Mouse (Mus musculus): ENCODE results near the gene Rassf8.

The Rassf8 gene

DNA sequence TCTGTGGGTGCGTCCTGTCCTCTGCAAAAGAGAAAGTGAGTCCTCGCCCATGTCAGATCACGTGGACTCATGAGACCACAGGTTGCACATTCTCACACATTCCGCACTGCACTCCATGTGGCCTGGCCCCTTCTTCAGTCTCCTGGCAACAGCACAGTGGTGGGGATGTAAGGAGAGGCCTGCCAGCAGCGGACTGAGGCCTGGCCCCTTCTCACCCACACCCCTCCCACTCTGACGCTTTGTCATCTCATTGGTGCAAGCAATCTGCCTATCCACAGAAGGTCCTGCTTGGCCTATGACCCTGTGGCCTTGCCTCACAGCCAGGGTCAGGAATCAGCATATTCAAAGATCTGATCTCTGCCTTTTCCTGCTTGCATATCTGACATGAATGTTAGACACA is 76.6 kb downstream of the Rassf8 start:
- DNase-seq (ENCODE audit: low read depth, low spot score): no peak

DNA sequence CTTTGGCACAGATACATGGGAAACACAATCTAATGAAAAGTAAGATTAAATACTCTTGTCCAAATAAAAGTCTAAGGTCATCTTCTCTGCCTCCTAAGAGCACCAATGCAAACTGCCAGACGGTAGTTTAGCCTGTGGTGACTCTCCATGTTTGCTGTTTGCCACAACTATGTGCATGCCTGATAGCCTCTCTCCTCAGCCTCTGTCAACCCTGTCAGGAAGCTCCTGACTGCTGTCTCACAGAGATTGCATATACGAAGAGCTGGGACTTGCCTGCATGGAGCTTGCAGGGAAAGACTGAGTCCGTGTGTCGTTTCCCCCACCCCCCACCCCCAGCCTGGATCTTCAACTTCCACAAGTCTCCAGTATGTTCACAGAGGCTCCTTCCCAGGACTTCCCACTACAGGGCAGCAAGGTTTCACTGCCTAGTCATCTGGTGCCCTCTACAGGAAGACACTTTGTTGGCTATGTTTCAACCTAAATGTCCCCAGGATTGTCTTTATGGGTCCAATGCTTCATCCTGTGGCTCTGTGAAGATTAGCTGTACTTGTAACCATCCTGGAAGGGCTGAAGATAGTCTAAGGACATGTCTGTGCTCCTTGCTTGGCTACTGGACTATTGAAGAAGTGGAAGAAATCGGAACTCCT is 77.2 kb downstream of the Rassf8 start:
- peak; percentile 30 for DNase-seq (ENCODE audit: low read depth, low spot score)

DNA sequence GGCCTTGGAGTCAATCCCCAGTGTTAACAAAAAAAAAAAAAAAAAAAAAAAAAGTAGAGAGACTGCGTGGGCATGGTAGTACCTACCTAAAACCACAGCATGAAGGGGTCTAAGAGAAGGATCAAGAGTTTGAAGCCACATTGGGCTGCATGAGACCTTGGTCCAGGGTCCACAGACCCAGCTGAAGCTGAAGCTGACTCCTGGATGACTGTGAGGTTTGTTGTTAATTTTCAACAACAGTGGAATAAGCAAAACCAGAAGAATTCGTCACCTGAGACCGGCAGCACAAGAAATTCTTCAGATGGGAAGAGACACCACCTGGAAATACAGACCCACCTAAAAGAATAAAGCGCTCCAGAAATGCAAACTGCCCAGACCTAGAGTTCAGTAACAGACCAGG is 79.8 kb downstream of the Rassf8 start:
- DNase-seq (ENCODE audit: low read depth, low spot score): no peak

DNA sequence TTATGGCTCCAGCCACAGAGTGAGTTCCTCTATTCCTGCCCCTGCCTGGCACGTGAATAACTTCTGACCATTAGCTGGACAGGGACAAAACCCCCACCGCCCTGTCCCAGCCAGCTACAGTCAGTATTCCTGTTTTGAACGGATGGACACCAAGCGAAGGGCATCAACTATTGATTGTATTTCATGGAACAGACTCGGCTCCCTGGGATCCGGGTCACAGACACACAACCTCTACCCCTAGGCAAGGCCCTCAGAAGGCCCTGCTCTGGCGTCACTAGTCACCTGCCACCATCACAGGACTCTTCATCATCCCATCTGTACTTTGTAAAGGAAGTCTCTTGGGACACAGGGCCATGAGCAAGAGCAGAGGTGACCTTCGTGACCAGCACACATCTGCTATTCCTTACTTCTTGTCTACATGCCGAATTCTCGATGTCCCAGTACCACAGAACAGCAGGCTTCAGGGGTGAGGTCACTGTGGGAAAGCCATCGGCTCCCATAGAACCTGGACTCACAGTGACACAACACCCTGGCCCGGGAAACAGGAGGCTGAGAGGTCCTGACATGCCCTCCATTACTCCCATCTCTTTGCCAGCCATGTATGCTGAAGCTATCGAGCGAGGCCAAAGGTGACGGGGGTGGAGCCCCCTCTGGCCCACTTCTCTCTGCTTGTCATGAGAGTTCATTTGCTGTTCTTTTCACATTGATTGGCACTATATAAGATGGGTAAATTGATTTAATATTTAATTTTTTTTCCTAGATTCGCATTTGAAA is 82.7 kb downstream of the Rassf8 start:
- no peak for DNase-seq (ENCODE audit: low read depth, low spot score)

DNA sequence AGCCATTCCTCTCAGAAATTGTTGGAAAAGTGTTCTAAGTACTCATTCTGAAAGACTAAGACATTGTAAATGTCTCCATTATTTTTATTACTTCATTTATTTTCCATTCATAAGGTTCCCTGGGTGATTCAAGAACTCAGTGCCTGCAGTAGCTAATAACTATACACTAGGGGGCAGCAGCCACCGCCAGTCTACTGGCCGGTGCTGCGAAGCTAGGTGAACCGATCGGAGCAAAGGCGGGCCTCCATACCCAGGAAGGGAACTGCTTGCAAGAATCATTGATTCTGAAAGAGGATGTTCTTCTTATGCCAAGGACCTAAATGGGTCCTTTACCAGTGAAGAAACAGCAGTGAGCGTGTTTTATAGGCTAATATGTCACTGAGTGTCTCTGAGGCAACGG is 83.6 kb downstream of the Rassf8 start:
- DNase-seq (ENCODE audit: low read depth, low spot score): peak; percentile 74

DNA sequence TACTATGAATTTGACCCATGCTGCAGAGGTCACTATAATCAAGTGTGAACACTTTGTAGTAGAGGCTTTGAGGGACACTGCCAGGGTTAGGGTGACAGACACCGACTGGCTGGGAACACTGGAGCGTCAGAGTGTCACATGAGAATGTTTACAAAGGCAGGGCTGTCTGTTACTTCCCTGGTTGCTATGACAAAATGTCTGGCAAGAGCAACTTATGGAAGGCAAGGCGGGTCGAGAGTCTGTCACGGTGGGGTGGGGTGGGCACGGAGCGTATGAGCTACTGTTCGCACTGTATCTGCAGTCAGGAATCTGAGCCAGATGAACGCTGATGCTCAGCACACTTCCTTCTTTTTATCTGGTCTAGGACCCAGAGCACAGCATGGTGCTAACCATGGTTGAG is 84.1 kb downstream of the Rassf8 start:
- no peak for DNase-seq (ENCODE audit: low read depth, low spot score)

DNA sequence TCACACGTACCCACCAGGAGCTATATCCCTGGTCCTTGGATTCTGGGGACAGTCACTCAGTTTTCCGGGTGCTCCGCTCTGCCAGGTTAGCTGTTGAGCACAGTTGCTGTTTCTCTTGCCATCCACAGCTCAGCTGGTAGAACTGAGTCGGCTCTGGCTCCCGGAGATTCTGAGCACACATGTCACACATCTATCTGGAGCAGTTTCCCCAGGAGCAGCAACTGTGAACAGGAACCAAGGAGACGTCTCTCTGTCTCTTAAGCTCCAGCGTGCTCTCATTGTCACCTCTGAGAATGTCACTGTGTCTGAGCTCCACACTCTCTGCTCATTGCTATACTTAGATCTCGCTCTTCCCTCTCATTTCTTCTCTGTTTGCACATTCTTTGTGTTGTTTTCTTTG is 86.4 kb downstream of the Rassf8 start:
- DNase-seq (ENCODE audit: low read depth, low spot score): no peak

DNA sequence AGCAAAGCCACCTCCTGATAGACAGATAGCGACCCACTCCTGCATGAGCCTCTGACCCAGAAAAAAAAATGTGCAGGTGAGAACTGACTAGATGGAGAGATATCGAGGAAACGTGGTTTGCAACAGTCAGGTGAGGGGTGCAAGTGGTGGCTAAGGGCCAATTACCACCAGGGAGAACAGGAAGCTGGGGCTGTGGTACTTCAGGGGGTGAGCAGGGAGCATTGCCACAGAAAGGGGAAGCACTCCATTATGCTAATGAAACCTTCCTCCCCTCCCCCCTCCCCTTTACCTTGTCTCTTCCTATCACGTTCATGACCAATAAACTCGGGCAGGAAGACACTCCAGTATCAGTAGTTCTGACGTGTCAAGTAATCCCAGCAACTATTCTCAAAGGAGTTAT is 88.8 kb downstream of the Rassf8 start:
- DNase-seq (ENCODE audit: low read depth, low spot score): no peak

DNA sequence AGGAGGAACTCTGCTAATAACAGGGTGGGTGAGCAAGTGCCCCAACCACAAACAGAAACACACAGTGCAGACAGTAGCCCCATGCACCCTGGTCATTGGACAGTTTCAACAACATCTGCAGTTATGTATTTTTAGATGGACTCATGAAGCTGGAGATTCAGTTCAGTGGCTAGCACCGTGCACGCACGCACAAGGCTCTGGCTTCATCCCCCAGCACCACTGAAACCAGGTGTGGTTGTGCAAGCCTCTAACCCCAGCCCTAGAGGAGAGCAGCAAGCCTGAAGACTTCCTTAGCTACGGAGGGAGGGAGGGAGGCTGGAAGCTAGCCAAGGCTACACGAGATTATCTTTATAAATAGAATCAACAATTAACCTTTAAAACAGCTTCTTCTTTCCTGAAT is 99.1 kb downstream of the Rassf8 start:
- no peak for DNase-seq (ENCODE audit: low read depth, low spot score)

DNA sequence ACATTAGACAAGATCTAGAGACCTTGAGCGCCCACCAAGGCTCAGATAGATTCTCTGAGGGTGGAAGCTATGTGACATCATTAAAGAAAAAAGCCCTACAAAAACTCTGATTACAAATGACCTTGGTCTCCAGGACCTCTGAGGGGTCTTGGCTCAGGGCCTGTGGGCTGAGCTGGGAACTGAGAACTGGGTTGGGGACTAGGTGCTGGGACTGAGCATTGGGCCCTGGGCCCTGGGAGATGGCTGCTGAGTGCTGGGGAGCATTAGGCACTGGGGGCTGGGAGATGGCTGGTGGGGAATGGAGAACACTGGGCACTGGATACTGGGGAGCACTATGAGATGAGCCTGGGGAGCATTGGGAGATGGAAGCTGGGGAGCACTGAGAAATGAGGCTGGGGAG is 99.5 kb downstream of the Rassf8 start:
- DNase-seq (ENCODE audit: low read depth, low spot score): no peak

DNA sequence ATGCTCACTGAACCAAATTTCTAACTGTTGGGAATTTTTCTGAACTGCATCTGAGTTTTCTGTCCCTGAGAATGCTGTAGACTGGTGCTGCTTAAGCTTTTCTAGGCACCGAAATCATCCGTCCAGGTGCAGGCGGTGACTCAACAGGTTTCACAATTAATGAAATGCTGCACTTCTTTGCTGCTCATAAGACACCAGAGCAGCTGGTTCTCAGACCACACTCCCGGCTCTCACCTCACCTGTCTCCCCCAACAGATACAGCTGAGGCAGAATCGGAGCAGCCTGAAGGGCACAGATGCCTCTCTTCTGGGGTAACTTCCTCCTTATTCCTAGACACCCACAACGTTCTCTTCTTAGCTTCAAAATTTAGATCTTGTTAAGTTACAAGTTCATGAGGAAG is 100.4 kb downstream of the Rassf8 start:
- DNase-seq (ENCODE audit: low read depth, low spot score): no peak

DNA sequence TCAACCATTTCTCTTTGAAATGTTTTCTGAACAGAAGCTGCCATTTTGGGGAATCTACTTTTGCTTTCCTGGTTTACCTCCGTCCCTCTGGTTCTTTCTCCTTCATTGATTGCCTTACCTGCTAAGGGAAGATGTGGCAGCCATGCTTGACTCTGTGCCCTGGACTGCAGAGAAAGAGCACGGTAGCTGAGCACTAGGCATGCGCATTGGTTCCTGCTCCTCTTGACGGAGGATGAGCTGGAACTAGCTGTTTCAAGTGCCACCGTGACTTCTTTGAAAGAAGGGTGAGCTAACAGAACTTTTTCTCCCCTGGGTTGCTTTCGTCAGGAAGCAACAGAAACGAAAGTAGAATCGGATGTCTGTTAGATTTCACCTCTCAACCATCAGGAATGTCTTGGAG is 101.1 kb downstream of the Rassf8 start:
- DNase-seq (ENCODE audit: low read depth, low spot score): no peak

DNA sequence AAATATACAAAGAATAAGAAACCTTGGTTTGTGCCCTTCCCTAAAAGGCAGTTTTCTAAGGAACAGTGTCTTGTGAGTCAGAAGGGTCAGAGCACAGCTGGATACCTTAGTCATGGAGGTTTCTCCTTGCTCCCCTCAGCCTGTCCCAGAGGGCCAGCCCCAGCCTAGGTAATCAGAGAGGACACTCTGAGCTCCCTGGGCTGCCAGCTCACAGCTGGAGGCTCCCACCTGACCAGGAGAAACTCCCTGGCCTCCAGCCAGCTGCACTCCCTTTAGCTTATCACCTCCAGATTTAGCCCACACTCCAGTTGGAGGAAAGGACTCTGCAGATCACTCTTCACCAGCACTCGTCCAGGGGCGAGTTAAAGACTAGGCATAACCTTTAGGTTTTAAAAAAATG is 104.2 kb downstream of the Rassf8 start:
- no peak for DNase-seq (ENCODE audit: low read depth, low spot score)

DNA sequence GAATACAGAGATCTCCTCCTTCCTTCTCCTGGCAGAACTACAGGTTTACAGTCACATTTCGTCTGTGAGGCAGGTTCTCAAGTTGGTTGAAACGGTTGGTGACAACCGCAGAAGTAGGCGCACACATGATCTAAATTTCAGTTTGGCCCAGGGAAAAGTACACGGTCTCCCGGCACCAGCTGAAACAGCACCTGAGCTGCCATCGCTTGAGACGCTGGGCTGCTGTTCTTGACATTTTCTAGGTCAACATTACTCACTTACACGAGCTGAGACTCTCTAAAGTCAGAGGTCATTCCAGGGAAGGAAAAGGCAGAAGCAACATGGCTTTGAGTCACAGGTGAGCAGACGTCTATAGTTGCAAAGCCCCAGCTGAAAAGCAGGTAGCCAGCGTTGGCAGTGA is 105.4 kb downstream of the Rassf8 start:
- no peak for DNase-seq (ENCODE audit: low read depth, low spot score)

DNA sequence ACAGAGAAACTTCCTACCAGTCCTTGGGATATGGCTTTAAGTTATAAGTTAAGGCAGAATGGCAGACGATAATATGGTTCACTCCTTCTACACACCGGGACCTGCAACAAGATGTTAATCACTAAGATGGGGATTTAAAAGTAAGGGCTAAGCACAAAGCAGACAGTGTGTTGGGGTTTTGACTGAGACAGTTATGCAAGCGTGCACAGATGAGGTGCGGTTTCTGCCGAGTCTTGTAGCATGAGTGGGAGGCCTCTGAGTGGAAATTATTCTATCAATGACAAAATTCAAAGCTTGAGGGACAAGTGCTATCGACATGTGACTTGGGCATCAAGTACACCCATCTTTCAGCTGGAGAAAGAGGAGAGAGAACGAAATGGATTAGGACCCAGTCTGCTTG is 106.2 kb downstream of the Rassf8 start:
- DNase-seq (ENCODE audit: low read depth, low spot score): no peak

DNA sequence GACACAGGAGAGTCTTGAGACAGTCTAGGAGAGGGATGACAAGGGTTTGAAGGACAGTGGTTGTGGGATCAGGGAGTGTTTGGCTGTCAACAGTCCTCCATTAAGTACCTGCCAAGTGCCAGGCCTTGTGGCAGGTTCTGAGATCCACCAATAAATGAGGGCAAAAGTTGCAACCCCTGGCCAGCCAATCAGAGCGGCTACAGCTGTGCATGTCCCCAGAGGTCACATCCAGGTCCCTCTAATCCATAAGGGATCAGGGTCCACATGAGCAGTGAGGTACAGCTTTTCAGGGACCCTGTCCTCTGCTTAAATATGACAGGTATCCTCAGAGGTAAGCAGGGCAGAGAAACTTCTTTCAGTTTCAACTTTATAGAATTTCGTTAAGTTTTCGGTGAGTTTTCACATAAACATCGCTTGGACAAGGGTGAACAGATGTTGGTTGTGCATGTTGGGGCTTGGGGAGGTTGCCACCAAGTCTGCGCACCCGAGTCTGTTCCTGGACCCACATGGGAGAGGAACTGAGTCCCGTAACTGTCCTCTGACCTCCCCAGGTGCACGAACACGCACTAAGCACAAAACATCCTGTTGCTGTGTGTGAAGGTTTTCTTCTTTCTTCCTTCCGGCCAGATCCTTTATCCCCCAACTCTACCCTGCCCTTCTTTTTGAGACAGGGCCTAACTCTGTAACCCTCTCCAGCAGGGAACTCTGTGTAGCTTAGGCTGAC is 107.0 kb downstream of the Rassf8 start:
- DNase-seq (ENCODE audit: low read depth, low spot score): no peak

DNA sequence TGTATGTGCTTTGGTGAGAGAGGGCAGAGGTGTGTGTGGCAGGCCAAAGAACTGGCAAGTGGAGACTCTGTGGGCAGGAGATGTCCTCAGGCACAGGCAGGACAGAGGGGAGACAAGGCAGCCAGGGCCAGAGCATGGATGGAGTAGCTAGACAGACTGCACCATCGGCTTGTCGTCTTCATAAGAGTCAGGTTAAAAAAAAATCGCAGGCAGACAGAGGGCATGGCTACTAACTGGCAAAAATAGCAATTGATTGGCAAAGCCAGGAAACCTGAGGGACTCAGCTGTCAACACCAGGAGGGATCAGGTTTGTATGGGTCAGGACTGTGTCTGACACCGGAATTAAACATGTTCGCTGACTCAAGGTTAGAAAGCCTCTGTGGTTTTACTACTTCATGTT is 108.2 kb downstream of the Rassf8 start:
- DNase-seq (ENCODE audit: low read depth, low spot score): no peak

DNA sequence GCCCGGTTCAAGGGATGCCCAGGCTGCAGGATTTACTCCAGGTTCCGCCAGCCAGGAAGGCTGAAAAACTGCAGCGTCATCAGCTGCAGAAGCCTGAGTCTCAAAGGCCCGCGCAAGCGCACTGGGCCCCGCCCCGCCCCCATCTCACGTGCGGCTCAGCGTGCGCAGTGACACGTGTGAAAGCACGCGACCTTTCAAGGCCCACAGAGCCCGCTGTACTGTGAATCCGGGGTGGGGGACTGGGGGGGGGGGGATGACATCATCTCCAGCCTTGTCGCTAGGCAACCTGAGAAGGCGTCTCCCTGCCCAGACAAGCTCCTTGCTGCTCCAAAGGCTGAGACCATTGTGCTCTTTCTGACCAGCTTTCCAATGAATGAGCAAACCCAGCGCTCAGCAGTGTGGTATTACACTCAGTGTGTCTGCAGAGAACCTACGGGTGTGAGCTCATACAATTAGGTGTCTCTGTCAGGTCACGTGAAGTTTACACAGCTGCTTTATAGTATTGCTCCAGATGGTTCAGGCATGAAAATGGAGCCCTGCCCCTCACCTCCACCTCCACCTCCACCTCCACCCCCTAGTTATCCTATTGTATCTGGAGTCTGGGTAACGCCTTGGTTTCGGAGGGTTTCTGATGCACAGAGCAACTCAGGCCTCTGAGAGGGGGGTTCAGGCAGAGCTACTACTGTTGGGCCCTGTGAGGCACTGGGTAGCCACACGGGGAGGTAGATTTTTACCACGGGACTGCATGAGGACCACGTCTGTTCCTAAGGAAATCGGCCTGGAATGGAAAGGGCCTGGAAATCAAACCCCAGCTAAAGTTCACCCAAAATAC is 109.4 kb downstream of the Rassf8 start:
- peak; percentile 95 for DNase-seq (ENCODE audit: low read depth, low spot score)

DNA sequence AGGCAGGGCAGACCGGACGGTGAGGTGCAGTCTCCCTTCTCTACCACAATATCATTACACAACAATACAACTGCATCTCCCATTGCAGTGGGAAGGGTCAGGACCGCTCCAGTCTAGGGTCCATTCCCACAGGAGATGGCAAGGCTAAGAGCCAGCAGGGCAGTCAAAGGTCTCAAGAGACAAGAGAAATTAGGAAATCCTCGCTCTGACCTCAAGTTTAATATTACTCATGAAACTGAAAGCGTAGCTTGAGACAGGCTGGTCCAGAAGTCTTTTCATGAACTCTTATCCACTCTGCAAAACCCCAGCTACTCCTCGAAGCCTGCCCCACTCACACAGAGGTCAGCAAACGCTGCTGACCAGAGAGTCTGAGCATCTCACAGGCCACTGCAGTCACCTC is 110.9 kb downstream of the Rassf8 start:
- no peak for DNase-seq (ENCODE audit: low read depth, low spot score)

DNA sequence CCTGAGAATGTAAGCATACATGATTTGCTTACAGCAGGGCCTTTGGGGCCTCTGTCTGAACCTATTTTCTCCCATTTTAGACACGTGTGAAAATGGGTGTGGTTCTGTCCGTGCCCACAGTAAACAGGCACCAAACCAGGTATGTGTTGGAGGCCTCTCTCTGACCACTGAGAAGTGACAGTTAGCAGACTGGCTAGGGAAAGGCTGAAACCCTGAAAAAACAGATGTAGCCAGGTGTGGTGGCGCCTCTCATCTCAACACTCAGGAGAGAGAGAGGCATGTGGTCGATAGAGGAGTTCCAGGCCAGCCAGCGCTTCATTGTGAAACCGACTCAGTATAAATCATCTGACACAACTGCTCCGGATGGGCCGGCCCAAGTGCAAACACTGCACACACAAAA is 111.9 kb downstream of the Rassf8 start:
- no peak for DNase-seq (ENCODE audit: low read depth, low spot score)

DNA sequence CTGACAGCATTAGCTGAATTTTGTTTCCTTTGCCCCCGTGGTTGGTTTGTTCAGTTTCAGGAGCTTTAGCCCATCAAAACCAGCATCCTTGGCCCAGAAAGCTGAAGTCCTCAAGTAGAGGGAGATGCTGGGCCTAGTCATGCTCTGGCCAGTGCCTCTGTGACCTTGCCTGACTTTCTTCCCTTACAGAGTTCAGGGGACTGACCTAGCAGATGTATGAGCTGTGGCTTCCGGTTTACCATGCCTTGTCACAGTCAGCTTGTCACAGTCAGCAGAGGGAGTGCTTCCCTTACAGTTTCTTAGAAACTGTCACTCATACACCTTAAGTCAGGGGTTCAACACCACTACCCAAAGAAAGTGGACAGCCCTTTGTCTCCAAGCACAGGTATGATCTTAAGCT is 113.8 kb downstream of the Rassf8 start:
- no peak for DNase-seq (ENCODE audit: low read depth, low spot score)

Data from forelimb bud, embryonic 11.5 days (tissue).